Mouse (Mus musculus): ENCODE measurements around the gene Lcp2. TPM values are rescaled to one million over a fixed set of nuclear protein-coding genes. Genes with fewer than 3 reads are reported as not detected.

Gene Lcp2
- total and polyA plus RNA-seq, 3 experiments = 19.4 to 24.0 (median 20.1) TPM

GRCm38 (mm10) chr11:34042808-34043207 is 3.9 kb upstream of the Lcp2 start (continued):
- TF ChIP-seq MYC (IDR thresholded peaks at IDR 0.05; ENCODE audit: low read depth, low read length) (no peak), USF1 (IDR thresholded peaks at IDR 0.05; ENCODE audit: low read depth, low read length) (no peak), CHD1 (IDR thresholded peaks at IDR 0.05; ENCODE audit: low read depth, low read length) (no peak), CHD2 (IDR thresholded peaks at IDR 0.05; ENCODE audit: low read length) (peak; percentile 50; the same call in 1 of the 2 replicates), TBP (conservative IDR thresholded peaks at IDR 0.05; ENCODE audit: low read depth, low read length) (no peak), NRF1 (IDR thresholded peaks at IDR 0.05; ENCODE audit: low read depth, low read length) (no peak), ELF1 (IDR thresholded peaks at IDR 0.05; ENCODE audit: low read depth, low read length) (no peak), UBTF (IDR thresholded peaks at IDR 0.05; ENCODE audit: low read depth, low read length) (no peak; the same call in 1 of the 2 replicates), MAFK (IDR thresholded peaks at IDR 0.05; ENCODE audit: insufficient replicate concordance, low read length) (no peak), KAT2A (IDR thresholded peaks at IDR 0.05; ENCODE audit: insufficient replicate concordance, low read length) (no peak), RCOR1 (conservative IDR thresholded peaks at IDR 0.05; ENCODE audit: low read depth, low read length) (no peak), NELFE (IDR thresholded peaks at IDR 0.05; ENCODE audit: low read depth, low read length) (no peak), GABPA (IDR thresholded peaks at IDR 0.05; ENCODE audit: insufficient replicate concordance, low read depth, low read length) (no peak), CTCF (conservative IDR thresholded peaks at IDR 0.05 in 1 of 2, IDR thresholded peaks at IDR 0.05 in 1 of 2; ENCODE audit: low read depth in 2 of 2, low read length in 2 of 2) (no peak)

DNA sequence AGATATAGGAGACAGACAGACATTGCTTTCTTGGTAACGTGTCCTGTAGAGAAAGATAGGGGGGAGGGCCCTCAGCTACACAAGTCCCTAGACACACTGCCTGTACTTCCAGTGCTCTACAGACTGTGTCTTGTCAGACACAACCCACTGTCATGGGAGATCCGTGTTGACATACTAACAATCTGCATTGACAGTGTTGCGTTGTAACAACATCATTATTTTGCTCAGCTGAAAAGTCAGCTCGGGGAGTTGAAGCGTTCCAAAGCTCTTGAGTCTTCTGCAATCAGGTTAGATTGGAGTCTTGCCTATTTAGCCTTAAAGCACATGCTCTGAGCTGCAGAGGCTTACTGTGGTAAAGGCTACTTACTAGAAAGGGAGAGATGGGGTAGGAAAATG is 820 bp downstream of the Lcp2 start:
- Histone ChIP-seq H3K4me2 (ENCODE audit: insufficient read depth, low read depth, poor library complexity, severe bottlenecking) (peak overlapping the region; percentile 91), H3K4me3 (replicated peaks in 1 of 3; ENCODE audit: low read depth in 2 of 3, low read length in 2 of 3, poor library complexity in 1 of 3) (peak overlapping the region; percentile 58 to 78 (median 61)), H3K9ac (ENCODE audit: insufficient read depth, low read depth) (peak overlapping the region; percentile 74), H3K27ac (ENCODE audit: insufficient read depth, low read depth) (peak overlapping the region; percentile 88), H3K4me1 (ENCODE audit: control insufficient read depth in 1 of 2, insufficient read depth in 2 of 2) (peaks cover 25 to 76% of the 10 kb centered on the region in 2 experiments), H3K36me3 (replicated peaks in 1 of 2; ENCODE audit: control insufficient read depth in 1 of 2, insufficient read depth in 1 of 2, low read length in 1 of 2) (peaks cover 12 to 20% of the 10 kb centered on the region in 2 experiments), H3K79me2 (replicated peaks; ENCODE audit: control insufficient read depth, extremely low read depth, insufficient read depth, poor library complexity, severe bottlenecking) (peaks cover 29% of the 10 kb centered on the region), H3K9me3 (replicated peaks; ENCODE audit: low read length) (no peaks in the 10 kb centered on the region), H3K27me3 (replicated peaks) (no peaks in the 10 kb centered on the region)
- in situ Hi-C loops (cut with MboI; ENCODE audit: low pct_ligation_motif_present, low pct_unique_long_range_greater_than_20kb, low sequenced_read_pairs) = no loop called here
- dilution Hi-C loops (cut with MboI; ENCODE audit: extremely low pct_ligation_motif_present, extremely low pct_unique_long_range_greater_than_20kb, low sequenced_read_pairs) = no loop called here
- no peak for DNase-seq (ENCODE audit: extremely low read depth)
- TF ChIP-seq MXI1 (IDR thresholded peaks at IDR 0.05; ENCODE audit: low read depth, low read length) (peak; percentile 72; the same call in 1 of the 2 replicates), POLR2A (IDR thresholded peaks at IDR 0.05; ENCODE audit: low read depth, low read length) (peak; percentile 8; the same call in 1 of the 2 replicates), GABPA (IDR thresholded peaks at IDR 0.05; ENCODE audit: insufficient replicate concordance, low read depth, low read length) (no peak), NRF1 (IDR thresholded peaks at IDR 0.05; ENCODE audit: low read depth, low read length) (0 out of 2 replicates have a peak, but pooled peaks have one; percentile 22), MEF2A (IDR thresholded peaks at IDR 0.05; ENCODE audit: borderline replicate concordance, low read depth, low read length) (no peak), ZKSCAN1 (IDR thresholded peaks at IDR 0.05; ENCODE audit: borderline replicate concordance, low read depth, low read length) (no peak), ZC3H11A (IDR thresholded peaks at IDR 0.05; ENCODE audit: low read depth, low read length) (no peak), PAX5 (IDR thresholded peaks at IDR 0.05; ENCODE audit: low read length) (no peak), EP300 (IDR thresholded peaks at IDR 0.05; ENCODE audit: low read length) (no peak), ZNF384 (IDR thresholded peaks at IDR 0.05; ENCODE audit: low read depth, low read length) (no peak), IRF4 (IDR thresholded peaks at IDR 0.05; ENCODE audit: low read depth, low read length) (no peak), JUN (IDR thresholded peaks at IDR 0.05; ENCODE audit: insufficient read depth, low read depth, low read length) (no peak), USF2 (conservative IDR thresholded peaks at IDR 0.05; ENCODE audit: low read depth, low read length) (no peak), SIN3A (IDR thresholded peaks at IDR 0.05; ENCODE audit: low read length) (peak; percentile 63), E2F4 (IDR thresholded peaks at IDR 0.05; ENCODE audit: insufficient replicate concordance, low read depth, low read length) (no peak), KAT2A (IDR thresholded peaks at IDR 0.05; ENCODE audit: insufficient replicate concordance, low read length) (no peak), ZMIZ1 (IDR thresholded peaks at IDR 0.05; ENCODE audit: low read depth, low read length) (no peak), MAZ (IDR thresholded peaks at IDR 0.05; ENCODE audit: low read depth, low read length) (no peak), JUND (conservative IDR thresholded peaks at IDR 0.05; ENCODE audit: low read depth, low read length) (no peak), NELFE (IDR thresholded peaks at IDR 0.05; ENCODE audit: low read depth, low read length) (no peak), TBP (conservative IDR thresholded peaks at IDR 0.05; ENCODE audit: low read depth, low read length) (peak; percentile 51; the same call in 1 of the 2 replicates), MAX (IDR thresholded peaks at IDR 0.05; ENCODE audit: low read length) (no peak; the same call in 1 of the 2 replicates), TCF12 (IDR thresholded peaks at IDR 0.05; ENCODE audit: low read depth, low read length) (peak; percentile 45; the same call in 1 of the 2 replicates), HCFC1 (IDR thresholded peaks at IDR 0.05; ENCODE audit: low read depth, low read length) (no peak), BHLHE40 (IDR thresholded peaks at IDR 0.05; ENCODE audit: low read depth, low read length) (no peak), RAD21 (IDR thresholded peaks at IDR 0.05; ENCODE audit: low read depth, low read length) (no peak), MYC (IDR thresholded peaks at IDR 0.05; ENCODE audit: low read depth, low read length) (no peak)
